Mouse (Mus musculus): ENCODE measurements around the gene Pex3. TPM values are rescaled to one million over a fixed set of nuclear protein-coding genes. Genes with fewer than 3 reads are reported as not detected.

The Pex3 gene
- polyA plus RNA-seq, 1 experiment from 2014 or later = 27.2 TPM

GRCm38 (mm10) chr10:13577123-13577522, 24.2 kb upstream of the Pex3 start:
- no peak for ATAC-seq (ENCODE audit: insufficient number of reproducible peaks, low FRiP score, low TSS enrichment, low read depth)
- no peak for DNase-seq (ENCODE audit: low spot score)
- Histone ChIP-seq H3K4me2 (ENCODE audit: low read depth, severe bottlenecking) (no peak overlapping the region), H3K27ac (replicated peaks; ENCODE audit: low read depth, low read length) (no peak overlapping the region), H3K36me3 (ENCODE audit: control insufficient read depth, insufficient read depth, low read length) (no peaks in the 10 kb centered on the region), H3K9ac (ENCODE audit: low read length) (no peak overlapping the region), H3K4me3 (ENCODE audit: low read depth, low read length) (no peak overlapping the region), H3K4me1 (ENCODE audit: control insufficient read depth, insufficient read depth, low read length) (no peaks in the 10 kb centered on the region), H3K9me3 (ENCODE audit: control insufficient read depth, low read length) (no peaks in the 10 kb centered on the region), H3K27me3 (ENCODE audit: control insufficient read depth, insufficient read depth, low read length) (no peaks in the 10 kb centered on the region)
- 93% methylated on average over 7 of the region's 7 CpGs for WGBS

GRCm38 (mm10) chr10:13572410-13572809, 19.5 kb upstream of the Pex3 start:
- H3K4me1 ChIP-seq (ENCODE audit: control insufficient read depth, insufficient read depth, low read length) = no peaks in the 10 kb centered on the region
- WGBS = 74% methylated on average over 6 of the region's 6 CpGs
- H3K27ac ChIP-seq (replicated peaks; ENCODE audit: low read depth, low read length) = no peak overlapping the region
- DNase-seq (ENCODE audit: low spot score) (no peak), ATAC-seq (ENCODE audit: insufficient number of reproducible peaks, low FRiP score, low TSS enrichment, low read depth) (no peak)
- H3K4me3 ChIP-seq (ENCODE audit: low read depth, low read length) = no peak overlapping the region
- no peak overlapping the region for H3K9ac ChIP-seq (ENCODE audit: low read length)
- H3K4me2 ChIP-seq (ENCODE audit: low read depth, severe bottlenecking) = no peak overlapping the region
- no peaks in the 10 kb centered on the region for H3K36me3 ChIP-seq (ENCODE audit: control insufficient read depth, insufficient read depth, low read length)
- H3K9me3 ChIP-seq (ENCODE audit: control insufficient read depth, low read length) = no peaks in the 10 kb centered on the region
- no peaks in the 10 kb centered on the region for H3K27me3 ChIP-seq (ENCODE audit: control insufficient read depth, insufficient read depth, low read length)

GRCm38 (mm10) chr10:13572003-13572402, 19.1 kb upstream of the Pex3 start:
- ATAC-seq (ENCODE audit: insufficient number of reproducible peaks, low FRiP score, low TSS enrichment, low read depth) (no peak), DNase-seq (ENCODE audit: low spot score) (peak; percentile 23)
- Histone ChIP-seq H3K27me3 (ENCODE audit: control insufficient read depth, insufficient read depth, low read length) (no peaks in the 10 kb centered on the region), H3K4me1 (ENCODE audit: control insufficient read depth, insufficient read depth, low read length) (no peaks in the 10 kb centered on the region), H3K27ac (replicated peaks; ENCODE audit: low read depth, low read length) (no peak overlapping the region), H3K4me2 (ENCODE audit: low read depth, severe bottlenecking) (no peak overlapping the region), H3K9me3 (ENCODE audit: control insufficient read depth, low read length) (no peaks in the 10 kb centered on the region), H3K36me3 (ENCODE audit: control insufficient read depth, insufficient read depth, low read length) (no peaks in the 10 kb centered on the region), H3K9ac (ENCODE audit: low read length) (no peak overlapping the region), H3K4me3 (ENCODE audit: low read depth, low read length) (no peak overlapping the region)
- WGBS = 39% methylated on average over 10 of the region's 10 CpGs

GRCm38 (mm10) chr10:13570697-13571538, 18.0 kb upstream of the Pex3 start:
- no peaks in the 10 kb centered on the region for H3K4me1 ChIP-seq (ENCODE audit: control insufficient read depth, insufficient read depth, low read length)
- H3K9me3 ChIP-seq (ENCODE audit: control insufficient read depth, low read length) = no peaks in the 10 kb centered on the region
- 77% methylated on average over 9 of the region's 9 CpGs for WGBS
- H3K9ac ChIP-seq (ENCODE audit: low read length) = no peak overlapping the region
- no peaks in the 10 kb centered on the region for H3K36me3 ChIP-seq (ENCODE audit: control insufficient read depth, insufficient read depth, low read length)
- H3K4me3 ChIP-seq (ENCODE audit: low read depth, low read length) = no peak overlapping the region
- peak; percentile 17 for DNase-seq (ENCODE audit: low spot score)
- no peak overlapping the region for H3K27ac ChIP-seq (replicated peaks; ENCODE audit: low read depth, low read length)
- no peak for ATAC-seq (ENCODE audit: insufficient number of reproducible peaks, low FRiP score, low TSS enrichment, low read depth)
- H3K4me2 ChIP-seq (ENCODE audit: low read depth, severe bottlenecking) = no peak overlapping the region
- no peaks in the 10 kb centered on the region for H3K27me3 ChIP-seq (ENCODE audit: control insufficient read depth, insufficient read depth, low read length)

- Histone ChIP-seq H3K4me1 (ENCODE audit: control insufficient read depth, insufficient read depth, low read length) (no peaks in the 10 kb centered on the region), H3K9me3 (ENCODE audit: control insufficient read depth, low read length) (no peaks in the 10 kb centered on the region), H3K36me3 (ENCODE audit: control insufficient read depth, insufficient read depth, low read length) (no peaks in the 10 kb centered on the region), H3K9ac (ENCODE audit: low read length) (no peak overlapping the region), H3K27ac (replicated peaks; ENCODE audit: low read depth, low read length) (no peak overlapping the region), H3K4me2 (ENCODE audit: low read depth, severe bottlenecking) (no peak overlapping the region), H3K27me3 (ENCODE audit: control insufficient read depth, insufficient read depth, low read length) (no peaks in the 10 kb centered on the region), H3K4me3 (ENCODE audit: low read depth, low read length) (no peak overlapping the region)
- ATAC-seq (ENCODE audit: insufficient number of reproducible peaks, low FRiP score, low TSS enrichment, low read depth) = no peak
- peak; percentile 21 for DNase-seq (ENCODE audit: low spot score)
- 48% methylated on average over 7 of the region's 7 CpGs for WGBS
Measured at GRCm38 (mm10) chr10:13569818-13570217, 16.9 kb upstream of the Pex3 start.

GRCm38 (mm10) chr10:13566393-13566792, 13.5 kb upstream of the Pex3 start:
- ATAC-seq (ENCODE audit: insufficient number of reproducible peaks, low FRiP score, low TSS enrichment, low read depth) = no peak
- H3K4me1 ChIP-seq (ENCODE audit: control insufficient read depth, insufficient read depth, low read length) = no peaks in the 10 kb centered on the region
- no peaks in the 10 kb centered on the region for H3K27me3 ChIP-seq (ENCODE audit: control insufficient read depth, insufficient read depth, low read length)

GRCm38 (mm10) chr10:13565080-13565448, 12.1 kb upstream of the Pex3 start:
- Histone ChIP-seq H3K9me3 (ENCODE audit: control insufficient read depth, low read length) (no peaks in the 10 kb centered on the region), H3K9ac (ENCODE audit: low read length) (no peak overlapping the region), H3K4me1 (ENCODE audit: control insufficient read depth, insufficient read depth, low read length) (no peaks in the 10 kb centered on the region), H3K36me3 (ENCODE audit: control insufficient read depth, insufficient read depth, low read length) (peaks cover 4% of the 10 kb centered on the region; the same call in 1 of the 2 replicates), H3K4me3 (ENCODE audit: low read depth, low read length) (no peak overlapping the region), H3K27me3 (ENCODE audit: control insufficient read depth, insufficient read depth, low read length) (no peaks in the 10 kb centered on the region), H3K27ac (replicated peaks; ENCODE audit: low read depth, low read length) (no peak overlapping the region), H3K4me2 (ENCODE audit: low read depth, severe bottlenecking) (peak overlapping the region; percentile 45)
- DNase-seq (ENCODE audit: low spot score) (no peak), ATAC-seq (ENCODE audit: insufficient number of reproducible peaks, low FRiP score, low TSS enrichment, low read depth) (no peak)
- WGBS = 14% methylated on average over 8 of the region's 8 CpGs

More at GRCm38 (mm10) chr10:13566393-13566792, 13.5 kb upstream of the Pex3 start:
- WGBS = 58% methylated on average over 13 of the region's 13 CpGs
- Histone ChIP-seq H3K9ac (ENCODE audit: low read length) (no peak overlapping the region), H3K4me3 (ENCODE audit: low read depth, low read length) (no peak overlapping the region), H3K27ac (replicated peaks; ENCODE audit: low read depth, low read length) (no peak overlapping the region), H3K4me2 (ENCODE audit: low read depth, severe bottlenecking) (no peak overlapping the region), H3K9me3 (ENCODE audit: control insufficient read depth, low read length) (no peaks in the 10 kb centered on the region), H3K36me3 (ENCODE audit: control insufficient read depth, insufficient read depth, low read length) (no peaks in the 10 kb centered on the region)
- DNase-seq (ENCODE audit: low spot score) = no peak

GRCm38 (mm10) chr10:13564364-13565079, 11.6 kb upstream of the Pex3 start:
- Histone ChIP-seq H3K27ac (replicated peaks; ENCODE audit: low read depth, low read length) (no peak overlapping the region), H3K4me1 (ENCODE audit: control insufficient read depth, insufficient read depth, low read length) (no peaks in the 10 kb centered on the region), H3K4me3 (ENCODE audit: low read depth, low read length) (no peak overlapping the region), H3K9ac (ENCODE audit: low read length) (no peak overlapping the region), H3K9me3 (ENCODE audit: control insufficient read depth, low read length) (no peaks in the 10 kb centered on the region), H3K27me3 (ENCODE audit: control insufficient read depth, insufficient read depth, low read length) (no peaks in the 10 kb centered on the region), H3K36me3 (ENCODE audit: control insufficient read depth, insufficient read depth, low read length) (peaks cover 4% of the 10 kb centered on the region; the same call in 1 of the 2 replicates), H3K4me2 (ENCODE audit: low read depth, severe bottlenecking) (peak overlapping the region; percentile 45)
- 0 out of 2 replicates have a peak, but pooled peaks have one; percentile 72 for ATAC-seq (ENCODE audit: insufficient number of reproducible peaks, low FRiP score, low TSS enrichment, low read depth)
- 26% methylated on average over 24 of the region's 24 CpGs for WGBS
- peak; percentile 86 for DNase-seq (ENCODE audit: low spot score)
